Mouse (Mus musculus) mouse trophoblast stem cell (cell line): ENCODE results near the gene Spef2.

ENCODE experiments used
- in situ Hi-C, 2 experiments: fragments of 300-500 bp; cut with MseI, MboI; formaldehyde crosslinking; loops; 2 replicates in 1 of 2; 3 replicates in 1 of 2; pipeline ENCODE4 v1.15.1; 2025

Spef2 gene

DNA sequence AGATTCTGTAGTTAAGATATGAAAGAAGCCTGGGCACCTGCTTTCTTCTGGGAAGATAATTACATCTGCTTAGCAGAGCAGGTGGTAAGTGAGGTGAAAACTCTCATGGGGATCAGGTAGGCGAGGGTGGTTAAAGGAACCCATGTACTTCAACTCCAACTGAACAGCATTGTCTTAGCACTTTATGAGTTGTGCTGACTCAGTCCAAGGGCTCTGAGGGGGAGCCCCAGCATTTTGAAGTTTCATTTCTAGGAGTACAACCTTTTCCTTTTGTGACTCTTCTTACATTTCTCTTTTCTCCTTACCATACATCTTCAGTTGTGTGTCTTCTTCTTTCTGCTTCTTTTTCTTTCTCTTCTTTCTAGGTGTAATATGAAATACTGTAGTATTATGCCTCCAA lies 213.5 kb downstream of the Spef2 start:
- in situ Hi-C loops = no loop called here

DNA sequence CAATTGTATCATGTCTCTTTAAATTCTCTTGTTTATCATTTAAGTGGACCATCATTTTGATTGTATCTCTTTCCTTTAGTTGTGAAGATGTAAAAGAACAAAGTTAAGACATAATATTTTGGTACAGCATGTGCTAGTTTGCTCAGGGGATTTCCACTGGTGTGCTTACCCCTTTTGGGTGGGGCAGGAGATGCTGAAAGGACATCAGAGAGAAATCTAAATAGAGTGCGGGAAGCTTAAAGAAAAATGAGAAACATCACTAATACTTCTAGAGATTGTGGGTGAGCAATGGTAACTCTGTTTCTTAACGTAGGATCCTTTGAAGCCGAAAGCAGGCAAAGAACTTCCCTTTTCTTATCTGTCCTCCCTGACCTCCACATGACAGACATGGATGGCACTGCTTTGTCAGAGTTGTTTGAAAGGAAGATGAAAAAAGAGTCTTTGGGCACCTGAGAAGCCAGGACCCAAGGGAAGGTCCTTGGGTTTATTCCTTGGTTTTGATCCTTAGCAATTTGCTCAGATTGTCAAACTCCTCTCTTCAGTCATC lies 215.2 kb downstream of the Spef2 start:
- in situ Hi-C loops = no loop called here

DNA sequence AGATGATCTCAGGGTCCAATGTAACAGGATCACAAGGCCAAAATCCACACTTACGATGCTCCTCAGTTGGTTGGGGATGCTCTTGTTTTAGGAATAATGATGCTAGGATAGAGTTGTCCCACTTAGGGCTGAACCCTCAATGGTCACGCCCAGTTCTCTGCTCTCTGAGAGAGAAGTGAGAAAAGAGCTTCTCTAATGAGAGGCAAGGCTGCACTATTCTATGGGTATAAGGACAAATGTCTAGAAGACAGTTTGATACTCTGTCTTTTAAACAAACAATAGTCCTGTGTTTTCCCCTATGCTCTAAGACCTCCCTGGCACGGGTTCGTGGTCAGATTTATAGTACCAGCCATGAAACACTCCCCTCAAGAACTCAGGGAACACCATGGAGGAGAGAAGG lies 218.6 kb downstream of the Spef2 start, which contains the start of gene Il7r:
Il7r (minus strand) TSS at position 101 of the 400 bp plus-strand sequence.
- in situ Hi-C loops = no loop called here

DNA sequence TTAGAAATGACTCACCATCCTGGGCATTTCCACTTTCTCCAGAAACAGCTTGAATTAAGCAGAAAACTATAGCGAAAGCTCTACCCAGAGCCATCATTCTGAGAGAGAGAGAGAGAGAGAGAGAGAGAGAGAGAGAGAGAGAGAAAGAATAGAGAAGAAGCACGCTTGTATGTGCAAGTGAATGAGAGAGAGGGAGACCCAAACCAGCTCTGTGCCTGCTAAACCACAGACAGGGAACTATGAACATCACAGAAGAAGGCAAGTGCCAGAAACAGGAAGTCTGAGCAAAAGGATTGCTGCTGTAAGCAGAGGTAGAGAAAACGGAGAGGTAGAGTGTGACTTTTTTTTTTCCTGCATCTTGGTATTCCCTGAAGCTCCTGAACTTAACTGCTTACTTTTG lies 219.0 kb downstream of the Spef2 start:
- in situ Hi-C loops = no loop called here
